Mouse (Mus musculus): ENCODE measurements around the gene Cradd.

The Cradd gene

GRCm38 (mm10) chr10:95269151-95269550 is 54.8 kb downstream of the Cradd start:
- DNase-seq (ENCODE audit: low spot score), result no peak

GRCm38 (mm10) chr10:95268366-95268765 is 55.6 kb downstream of the Cradd start:
- no peak for DNase-seq (ENCODE audit: low spot score)

GRCm38 (mm10) chr10:95266983-95267382 is 57.0 kb downstream of the Cradd start:
- DNase-seq (ENCODE audit: low spot score), result no peak

GRCm38 (mm10) chr10:95266041-95266762 is 57.7 kb downstream of the Cradd start:
- no peak for DNase-seq (ENCODE audit: low spot score)

- DNase-seq (ENCODE audit: low spot score), result no peak
These were observed 58.4 kb downstream of the Cradd start for GRCm38 (mm10) chr10:95265576-95265975.

- DNase-seq (ENCODE audit: low spot score), result no peak
These were observed 59.2 kb downstream of the Cradd start for GRCm38 (mm10) chr10:95264485-95265321.

- DNase-seq (ENCODE audit: low spot score), result no peak
These were observed 61.5 kb downstream of the Cradd start for GRCm38 (mm10) chr10:95262388-95262787.

GRCm38 (mm10) chr10:95261279-95261678 is 62.7 kb downstream of the Cradd start:
- no peak for DNase-seq (ENCODE audit: low spot score)

GRCm38 (mm10) chr10:95260420-95260819 is 63.5 kb downstream of the Cradd start:
- no peak for DNase-seq (ENCODE audit: low spot score)

GRCm38 (mm10) chr10:95258471-95259155 is 65.3 kb downstream of the Cradd start:
- DNase-seq (ENCODE audit: low spot score), result no peak

GRCm38 (mm10) chr10:95257979-95258378 is 66.0 kb downstream of the Cradd start:
- DNase-seq (ENCODE audit: low spot score), result no peak

- DNase-seq (ENCODE audit: low spot score), result no peak
These were observed 67.8 kb downstream of the Cradd start for GRCm38 (mm10) chr10:95256095-95256494.

- DNase-seq (ENCODE audit: low spot score), result no peak
These were observed 68.8 kb downstream of the Cradd start for GRCm38 (mm10) chr10:95255018-95255680.

GRCm38 (mm10) chr10:95254453-95255001 is 69.4 kb downstream of the Cradd start:
- no peak for DNase-seq (ENCODE audit: low spot score)

- no peak for DNase-seq (ENCODE audit: low spot score)
These were observed 69.9 kb downstream of the Cradd start for GRCm38 (mm10) chr10:95254046-95254445.

GRCm38 (mm10) chr10:95251674-95252073 is 72.3 kb downstream of the Cradd start:
- DNase-seq (ENCODE audit: low spot score), result no peak

- DNase-seq (ENCODE audit: low spot score), result no peak
These were observed 75.6 kb downstream of the Cradd start for GRCm38 (mm10) chr10:95248362-95248761.

- DNase-seq (ENCODE audit: low spot score), result no peak
These were observed 77.2 kb downstream of the Cradd start for GRCm38 (mm10) chr10:95246696-95247095.

- DNase-seq (ENCODE audit: low spot score), result no peak
These were observed 78.3 kb downstream of the Cradd start for GRCm38 (mm10) chr10:95245680-95245982.

GRCm38 (mm10) chr10:95244961-95245679 is 78.8 kb downstream of the Cradd start:
- DNase-seq (ENCODE audit: low spot score), result no peak

Measured in urinary bladder, postnatal 10 days (tissue).